In genomic region chr10:84531576-84531975, GRCm38 (mm10) we compare ENCODE assay signal across 8 mouse cellular contexts. TPM values are rescaled to one million over a fixed set of nuclear protein-coding genes. Genes with fewer than 3 reads are reported as not detected.
DNase-seq lines count a peak whose midpoint lies in the region; ATAC-seq and TF ChIP-seq lines count a peak whose summit lies in the region.

No protein-coding gene starts in this region.

- WGBS in kidney, embryonic 15.5 days: 85% methylated on average over 4 of the region's 4 CpGs
- WGBS in embryonic facial prominence, embryonic 15.5 days: 77% methylated on average over 4 of the region's 4 CpGs
- 87% methylated on average over 4 of the region's 4 CpGs for WGBS in intestine, postnatal 0 days

- DNase-seq in kidney, adult 11 months: no peak
- no peak for DNase-seq in cerebellum, adult 11 months
- no peak for DNase-seq in gastrocnemius, postnatal 4 days (ENCODE audit: low spot score in 2 of 2)
- DNase-seq in lung, postnatal 36 days: no peak

- TF ChIP-seq CTCF in intestine, postnatal 0 days (IDR thresholded peaks at IDR 0.05; ENCODE audit: low read depth): no peak

- peak overlapping the region; percentile 77 for H3K4me2 ChIP-seq in kidney, embryonic 15.5 days
- peak overlapping the region; percentile 58 for H3K4me2 ChIP-seq in embryonic facial prominence, embryonic 15.5 days (replicated peaks)
- H3K4me2 ChIP-seq in intestine, postnatal 0 days (replicated peaks; ENCODE audit: low read depth): peak overlapping the region; percentile 86
- peak overlapping the region; percentile 92 for H3K4me2 ChIP-seq in myocyte (ENCODE audit: low read depth)

- H3K79me2 ChIP-seq in myocyte (ENCODE audit: control insufficient read depth, insufficient read depth): peaks cover 49% of the 10 kb centered on the region

- 0 out of 2 replicates have a peak overlapping the region, but pooled peaks have one; percentile 93 for H3K27ac ChIP-seq in kidney, embryonic 15.5 days
- peak overlapping the region; percentile 88; the same call in 1 of the 2 replicates for H3K27ac ChIP-seq in embryonic facial prominence, embryonic 15.5 days (replicated peaks)
- H3K27ac ChIP-seq in intestine, postnatal 0 days (ENCODE audit: low read depth, low read length): no peak overlapping the region

- ATAC-seq in kidney, embryonic 15.5 days (replicated peaks; ENCODE audit: low FRiP score): no peak
- ATAC-seq in embryonic facial prominence, embryonic 15.5 days (ENCODE audit: insufficient number of reproducible peaks, low FRiP score, low TSS enrichment, low read depth): no peak
- ATAC-seq in intestine, postnatal 0 days: no peak

- H3K4me3 ChIP-seq in kidney, embryonic 15.5 days (replicated peaks): peak overlapping the region; percentile 93
- peak overlapping the region; percentile 88 for H3K4me3 ChIP-seq in embryonic facial prominence, embryonic 15.5 days (replicated peaks)
- no peak overlapping the region for H3K4me3 ChIP-seq in intestine, postnatal 0 days (ENCODE audit: low read depth, low read length)
- peak overlapping the region; percentile 68 for H3K4me3 ChIP-seq in myocyte

- H3K36me3 ChIP-seq in kidney, embryonic 15.5 days: peaks cover 36% of the 10 kb centered on the region
- H3K36me3 ChIP-seq in embryonic facial prominence, embryonic 15.5 days: peaks cover 31% of the 10 kb centered on the region
- no peaks in the 10 kb centered on the region for H3K36me3 ChIP-seq in intestine, postnatal 0 days (ENCODE audit: control insufficient read depth, insufficient read depth)
- peaks cover 12% of the 10 kb centered on the region for H3K36me3 ChIP-seq in myocyte (ENCODE audit: control insufficient read depth, insufficient read depth)

- peak overlapping the region; percentile 97 for H3K9ac ChIP-seq in kidney, embryonic 15.5 days
- no peak overlapping the region for H3K9ac ChIP-seq in embryonic facial prominence, embryonic 15.5 days
- no peak overlapping the region for H3K9ac ChIP-seq in intestine, postnatal 0 days (ENCODE audit: low read depth, low read length)

- H3ac ChIP-seq in myocyte (ENCODE audit: control insufficient read depth, insufficient read length): no peak overlapping the region

- no peaks in the 10 kb centered on the region for H3K27me3 ChIP-seq in kidney, embryonic 15.5 days
- H3K27me3 ChIP-seq in embryonic facial prominence, embryonic 15.5 days: no peaks in the 10 kb centered on the region
- peaks cover 7% of the 10 kb centered on the region for H3K27me3 ChIP-seq in intestine, postnatal 0 days (replicated peaks; ENCODE audit: control insufficient read depth, insufficient read depth, low read length)
- H3K27me3 ChIP-seq in myocyte (ENCODE audit: control insufficient read depth, insufficient read depth, insufficient read length): no peaks in the 10 kb centered on the region

- H3K4me1 ChIP-seq in kidney, embryonic 15.5 days: peaks cover 67% of the 10 kb centered on the region
- H3K4me1 ChIP-seq in embryonic facial prominence, embryonic 15.5 days: peaks cover 44% of the 10 kb centered on the region
- peaks cover 5% of the 10 kb centered on the region; the same call in 1 of the 2 replicates for H3K4me1 ChIP-seq in intestine, postnatal 0 days (replicated peaks; ENCODE audit: control insufficient read depth, insufficient read depth, low read length)

- no peaks in the 10 kb centered on the region for H3K9me3 ChIP-seq in kidney, embryonic 15.5 days (replicated peaks)
- H3K9me3 ChIP-seq in embryonic facial prominence, embryonic 15.5 days (replicated peaks): no peaks in the 10 kb centered on the region
- H3K9me3 ChIP-seq in intestine, postnatal 0 days (ENCODE audit: control insufficient read depth): no peaks in the 10 kb centered on the region

- no peak for TF ChIP-seq POLR2A in myocyte (IDR thresholded peaks at IDR 0.05; ENCODE audit: insufficient read length, low read depth)

TF ChIP-seq in myocyte, 11 proteins besides CTCF, POLR2A, EP300 and RAD21:
- TF ChIP-seq TCF12 (IDR thresholded peaks at IDR 0.05; ENCODE audit: insufficient read depth, poor library complexity, severe bottlenecking) (no peak), TCF3 (IDR thresholded peaks at IDR 0.05; ENCODE audit: insufficient read length, low read depth) (no peak), REST (IDR thresholded peaks at IDR 0.05; ENCODE audit: insufficient read depth, insufficient read length) (no peak), POLR2AphosphoS2 (IDR thresholded peaks at IDR 0.05; ENCODE audit: insufficient read length, low read depth) (no peak), CEBPB (IDR thresholded peaks at IDR 0.05; ENCODE audit: insufficient read depth, poor library complexity, severe bottlenecking) (no peak), MAX (IDR thresholded peaks at IDR 0.05; ENCODE audit: low read depth) (no peak)

RNA-seq across cellular contexts. Expression of gene Ckap4, which starts 2.3 kb away (rescaled TPM):
- 89.9 and 94.3 TPM in 2 replicates for polyA plus RNA-seq in kidney, embryonic 15.5 days (2015; fragmentation: Nextera tagmentation; extraction: Ambion mirVana)
- polyA plus RNA-seq in embryonic facial prominence, embryonic 15.5 days (2015; fragmentation: Nextera tagmentation; extraction: Ambion mirVana): 134 and 141 TPM in 2 replicates
- polyA plus RNA-seq in intestine, postnatal 0 days (2015; fragmentation: Nextera tagmentation; extraction: Ambion mirVana): 23.3 and 24.0 TPM in 2 replicates
- 58.8 TPM for polyA plus RNA-seq in myocyte (2012; fragmentation: generic; extraction: Trizol)
- 100 to 1,000 TPM; 122 to 138 TPM for total RNA-seq in gastrocnemius, postnatal 4 days (2021)

RNA-seq across cellular contexts. Expression of gene Tcp11l2, which starts 44.9 kb away (rescaled TPM):
- polyA plus RNA-seq in kidney, embryonic 15.5 days (2015; fragmentation: Nextera tagmentation; extraction: Ambion mirVana): 15.3 and 16.8 TPM in 2 replicates
- 19.2 and 22.4 TPM in 2 replicates for polyA plus RNA-seq in embryonic facial prominence, embryonic 15.5 days (2015; fragmentation: Nextera tagmentation; extraction: Ambion mirVana)
- polyA plus RNA-seq in intestine, postnatal 0 days (2015; fragmentation: Nextera tagmentation; extraction: Ambion mirVana): 8.2 and 10.0 TPM in 2 replicates
- polyA plus RNA-seq in myocyte (2012; fragmentation: generic; extraction: Trizol): 10.3 TPM
- total RNA-seq in gastrocnemius, postnatal 4 days (2021): 10 to 100 TPM; 41.9 to 48.3 TPM
